Mouse (Mus musculus) heart, adult 2 months (tissue): ENCODE measurements at regions not wholly inside any gene's neighbourhood (a gene's known extent, or its start where the extent isn't known, plus 50 kb on each side); places are given as distances from the start of the nearest gene placed in this dataset.

ENCODE experiments used
- DNase-seq, 2 experiments: peaks; one replicate each; pipeline ENCODE4 v3.0.0; 2021
- H3K27ac ChIP-seq: fragments of 200-600 bp; 2 replicates; pipeline ENCODE4 v1.8.1; 2022
- H3K27me3 ChIP-seq: fragments of 200-500 bp; 2 replicates; pipeline ENCODE4 v1.6.1; 2012; ENCODE audit warnings: mild to moderate bottlenecking, low read length, inconsistent platforms, mixed read lengths; ENCODE audit not compliant: control insufficient read depth, insufficient read depth
- H3K36me3 ChIP-seq: fragments of 200-500 bp; 2 replicates; pipeline ENCODE4 v1.6.1; 2012; ENCODE audit warnings: low read length, inconsistent platforms; ENCODE audit not compliant: control insufficient read depth, insufficient read depth
- H3K4me1 ChIP-seq: fragments of 200-500 bp; 2 replicates; pipeline ENCODE4 v1.6.1; 2011; ENCODE audit warnings: low read length; ENCODE audit not compliant: control insufficient read depth, insufficient read depth
- H3K4me3 ChIP-seq: fragments of 200-600 bp; 2 replicates; pipeline ENCODE4 v1.8.1; 2022
- H3K79me2 ChIP-seq: fragments of 200-500 bp; replicated peaks from 2 replicates; pipeline ENCODE4 v1.6.1; 2012; ENCODE audit warnings: mild to moderate bottlenecking, inconsistent platforms, low read length, moderate library complexity, mixed read lengths; ENCODE audit not compliant: control insufficient read depth, insufficient read depth
- H3K9ac ChIP-seq: fragments of 200-500 bp; 2 replicates; pipeline ENCODE4 v1.6.1; 2012; ENCODE audit warnings: low read depth, mild to moderate bottlenecking, control low read depth, inconsistent platforms, low read length, mixed read lengths
- CTCF ChIP-seq: fragments of 200-600 bp; IDR thresholded peaks from 2 replicates; pipeline ENCODE4 v1.8.1; 2022; ENCODE audit warnings: antibody characterized with exemption, mild to moderate bottlenecking, moderate library complexity
- EP300 ChIP-seq: fragments of 200-500 bp; IDR thresholded peaks from 2 replicates; pipeline ENCODE4 v1.6.1; 2011; ENCODE audit warnings: low read depth, low read length, control low read depth; ENCODE audit not compliant: insufficient read depth
- POLR2A ChIP-seq: fragments of 200-500 bp; IDR thresholded peaks from 2 replicates; pipeline ENCODE4 v1.6.1; 2011; ENCODE audit warnings: mild to moderate bottlenecking, low read depth, low read length, control low read depth; ENCODE audit not compliant: insufficient read depth
- WGBS: fragments of 180-500 bp; shearing (Covaris S2); methylation state at CpG from one replicate; pipeline ENCODE4 v1.1.7; 2018; 5-methylcytosine and 5-hydroxymethylcytosine counted together
- intact Hi-C: fragments of 180-260 bp; cut with DNase I; formaldehyde crosslinking; loops from one replicate; pipeline ENCODE4 v1.15.1; 2025

- 71% methylated on average over 3 of the region's 3 CpGs for WGBS
- Histone ChIP-seq H3K27me3 (no peaks in the 10 kb centered on the region), H3K79me2 (no peaks in the 10 kb centered on the region), H3K27ac (no peak overlapping the region), H3K36me3 (no peaks in the 10 kb centered on the region), H3K4me3 (no peak overlapping the region), H3K9ac (no peak overlapping the region), H3K4me1 (no peaks in the 10 kb centered on the region)
- TF ChIP-seq CTCF = no peak
- TF ChIP-seq EP300 = no peak
- no peak for TF ChIP-seq POLR2A
- DNase-seq = no peak
- intact Hi-C loops = no loop called here
Measured at GRCm38 (mm10) chr10:111410121-111410520, 62.9 kb upstream of the Nap1l1 start.

GRCm38 (mm10) chr10:111411533-111411932 is 61.5 kb upstream of the Nap1l1 start:
- no peak overlapping the region for H3K27ac ChIP-seq
- H3K36me3 ChIP-seq = no peaks in the 10 kb centered on the region
- no peak overlapping the region for H3K4me3 ChIP-seq
- no peaks in the 10 kb centered on the region for H3K79me2 ChIP-seq
- TF ChIP-seq EP300 (no peak), POLR2A (no peak), CTCF (no peak)
- H3K9ac ChIP-seq = no peak overlapping the region
- DNase-seq = no peak
- H3K27me3 ChIP-seq = no peaks in the 10 kb centered on the region
- H3K4me1 ChIP-seq = no peaks in the 10 kb centered on the region
- 61% methylated on average over 9 of the region's 9 CpGs for WGBS
- intact Hi-C loops = no loop called here

GRCm38 (mm10) chr10:111416611-111417130 is 56.4 kb upstream of the Nap1l1 start:
- Histone ChIP-seq H3K4me1 (no peaks in the 10 kb centered on the region), H3K9ac (no peak overlapping the region), H3K27me3 (no peaks in the 10 kb centered on the region), H3K4me3 (no peak overlapping the region), H3K36me3 (no peaks in the 10 kb centered on the region), H3K79me2 (no peaks in the 10 kb centered on the region), H3K27ac (no peak overlapping the region)
- TF ChIP-seq CTCF (no peak), EP300 (no peak), POLR2A (no peak)
- intact Hi-C loops = no loop called here
- no peak for DNase-seq
- WGBS = 92% methylated on average over 6 of the region's 6 CpGs

DNA sequence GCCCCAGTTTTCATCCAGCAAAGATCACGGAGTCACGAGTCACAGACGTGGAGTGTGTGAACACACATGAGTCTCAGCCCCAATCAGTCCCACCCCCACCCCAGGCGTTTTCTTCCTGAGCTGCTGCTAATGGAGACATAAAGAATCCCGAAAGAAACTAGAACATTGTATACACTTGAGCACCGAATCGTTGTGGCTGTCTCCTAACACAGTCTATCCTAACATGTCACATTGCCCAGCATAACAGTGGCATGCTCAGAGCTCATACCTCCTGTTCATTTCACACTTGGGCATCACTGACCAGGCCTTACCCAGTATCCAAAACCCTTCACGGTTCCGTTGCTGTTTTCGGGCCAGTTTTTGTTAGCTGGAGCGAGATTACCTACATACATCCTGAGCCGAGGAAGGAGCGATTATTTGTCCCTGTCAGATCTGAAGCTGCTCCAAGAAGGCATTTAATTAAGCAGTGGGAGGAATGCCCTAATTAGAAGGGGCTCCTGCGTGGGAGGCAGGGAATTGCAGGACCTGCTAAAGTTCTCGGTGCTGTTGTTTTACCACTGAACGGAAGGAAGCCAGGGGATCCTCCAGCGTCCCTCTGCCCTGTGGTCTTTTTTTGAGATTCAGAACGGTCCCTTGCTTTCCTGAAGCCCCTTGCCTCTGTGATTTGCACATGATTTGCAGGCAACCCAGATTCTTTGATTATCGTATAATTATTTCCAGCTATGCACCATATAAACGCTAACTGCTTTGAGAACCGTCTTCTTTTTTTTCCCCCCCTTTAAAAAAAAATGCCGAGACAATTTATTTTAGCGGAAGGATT is 53.4 kb upstream of the Nap1l1 start:
- 26% methylated on average over 23 of the region's 23 CpGs for WGBS
- Histone ChIP-seq H3K79me2 (no peaks in the 10 kb centered on the region), H3K27me3 (no peaks in the 10 kb centered on the region), H3K4me3 (peak overlapping the region; percentile 22; the same call in 1 of the 2 replicates), H3K36me3 (no peaks in the 10 kb centered on the region), H3K4me1 (no peaks in the 10 kb centered on the region), H3K9ac (no peak overlapping the region), H3K27ac (no peak overlapping the region)
- DNase-seq = no peak
- TF ChIP-seq POLR2A (no peak), CTCF (no peak), EP300 (no peak)
- intact Hi-C loops = no loop called here

DNA sequence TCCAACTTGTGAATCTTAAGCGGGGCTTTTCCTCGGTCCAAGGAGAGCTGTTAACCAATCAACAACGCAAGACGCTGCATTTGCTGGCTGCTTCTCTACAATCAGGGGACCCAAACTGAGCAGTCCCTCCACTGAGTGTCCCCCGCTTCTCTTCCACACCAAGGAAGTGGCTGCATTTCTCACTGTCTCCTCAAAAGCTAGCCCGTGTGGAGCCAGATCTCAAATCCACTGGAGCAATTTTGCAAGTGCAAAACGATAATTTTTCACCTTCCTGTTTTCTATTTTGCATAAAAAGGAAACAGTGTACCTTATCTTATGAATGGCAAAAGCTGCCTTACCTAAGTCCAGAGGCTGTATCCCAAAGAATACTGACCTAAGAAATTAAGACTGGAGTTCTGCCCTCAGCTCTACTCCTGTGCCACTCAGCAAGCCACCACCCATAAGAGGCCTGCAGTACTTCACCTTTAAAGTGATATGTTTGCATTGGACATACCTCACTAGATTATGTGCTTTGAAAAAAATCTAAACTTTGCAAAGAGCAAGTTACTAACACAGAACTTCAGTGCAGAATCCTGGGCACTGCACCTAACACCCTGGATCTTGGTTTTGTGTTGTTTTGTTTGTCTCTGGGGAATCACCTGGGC is 52.7 kb upstream of the Nap1l1 start:
- Histone ChIP-seq H3K27me3 (no peaks in the 10 kb centered on the region), H3K4me3 (peak overlapping the region; percentile 22; the same call in 1 of the 2 replicates), H3K36me3 (no peaks in the 10 kb centered on the region), H3K9ac (no peak overlapping the region), H3K27ac (no peak overlapping the region), H3K79me2 (no peaks in the 10 kb centered on the region), H3K4me1 (no peaks in the 10 kb centered on the region)
- intact Hi-C loops = no loop called here
- no peak for TF ChIP-seq EP300
- TF ChIP-seq POLR2A = no peak
- no peak for TF ChIP-seq CTCF
- DNase-seq = no peak
- WGBS = 13% methylated on average over 7 of the region's 7 CpGs

DNA sequence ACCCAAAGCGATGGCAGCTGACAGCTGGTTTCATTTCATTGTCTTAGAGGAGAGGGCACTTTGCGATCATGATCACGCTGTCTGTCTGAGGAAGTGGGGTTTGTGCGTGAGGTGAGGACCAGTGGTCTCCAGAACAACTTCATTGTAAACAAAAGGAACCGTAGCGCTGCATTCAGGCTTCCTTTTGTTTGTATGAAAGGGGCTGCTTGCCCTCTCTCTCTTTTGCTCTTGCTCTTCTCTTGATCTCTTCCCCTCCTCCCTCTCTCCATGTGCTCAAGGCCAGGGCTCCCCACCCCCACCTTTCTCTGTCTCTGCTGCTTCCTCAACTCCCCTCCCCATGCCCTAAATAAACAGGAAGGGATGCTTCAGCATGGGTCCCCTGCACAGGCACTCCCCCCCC is 51.0 kb upstream of the Nap1l1 start:
- no peak overlapping the region for H3K27ac ChIP-seq
- intact Hi-C loops = no loop called here
- H3K79me2 ChIP-seq = no peaks in the 10 kb centered on the region
- H3K4me1 ChIP-seq = no peaks in the 10 kb centered on the region
- no peaks in the 10 kb centered on the region for H3K27me3 ChIP-seq
- 36% methylated on average over 6 of the region's 6 CpGs for WGBS
- no peak for DNase-seq
- TF ChIP-seq POLR2A (no peak), CTCF (no peak), EP300 (no peak)
- no peaks in the 10 kb centered on the region for H3K36me3 ChIP-seq
- no peak overlapping the region for H3K9ac ChIP-seq
- H3K4me3 ChIP-seq = no peak overlapping the region
